Mouse (Mus musculus): ENCODE measurements around the gene Nisch.

- TF ChIP-seq CTCF (IDR thresholded peaks at IDR 0.05; ENCODE audit: low read depth, low read length) (no peak), POLR2A (IDR thresholded peaks at IDR 0.05; ENCODE audit: borderline replicate concordance, low read depth, low read length) (no peak)
Observed at GRCm38 (mm10) chr14:31258476-31259050, 41.8 kb upstream of the Nisch start.
